Mouse (Mus musculus): Measurements from ENCODE around the gene Sympk. TPM values are rescaled to one million over a fixed set of nuclear protein-coding genes. Genes with fewer than 3 reads are reported as not detected.

Sympk gene
- total RNA-seq, 2 experiments from 2014 or later = 56.6 to 59.4 TPM

DNA sequence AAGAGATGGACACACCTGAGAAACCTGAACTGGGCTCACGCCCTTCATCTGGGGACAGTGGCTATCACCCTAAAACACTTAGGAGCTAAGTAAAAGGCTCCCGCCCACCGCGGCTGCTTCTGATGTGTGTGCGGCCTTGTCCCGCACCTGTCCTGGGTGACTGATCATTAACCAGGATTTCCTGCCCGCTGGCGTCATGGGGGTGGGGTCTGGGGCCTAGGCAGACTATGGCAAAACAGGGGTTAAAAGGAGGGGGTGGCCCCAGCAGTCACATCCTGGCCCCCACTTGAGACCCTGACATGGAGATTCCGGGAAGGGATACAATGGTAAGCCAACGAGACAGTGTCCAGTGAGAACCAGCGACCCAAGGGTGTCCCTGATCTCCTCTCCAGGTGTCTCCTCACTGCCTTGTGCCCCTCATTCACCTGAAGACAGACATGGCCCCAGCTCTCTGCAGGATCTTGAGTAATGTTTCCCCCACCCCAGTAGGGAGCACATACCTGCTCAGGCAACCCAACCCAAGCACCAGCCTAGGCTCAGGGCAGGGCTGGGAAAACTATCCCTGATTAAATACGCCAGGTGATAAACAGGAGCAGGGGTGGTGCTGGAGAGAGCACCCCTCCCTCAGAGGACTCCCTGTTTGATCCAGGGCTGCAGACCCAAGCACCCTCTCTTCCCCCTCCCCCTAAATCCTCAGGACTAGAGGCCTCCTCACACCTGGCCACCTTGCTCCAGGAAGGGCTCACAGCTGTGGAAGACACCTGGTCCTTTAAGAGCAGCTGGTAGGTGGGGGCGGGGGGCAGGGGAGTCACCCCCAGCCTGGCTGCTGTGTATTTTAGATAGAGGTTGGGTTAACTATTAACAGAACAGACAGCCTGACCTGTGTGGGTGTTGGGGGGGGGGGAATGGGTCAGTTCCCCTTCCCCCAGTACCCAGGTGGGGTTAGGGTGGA is 16.9 kb upstream of the Sympk start:
- DNase-seq = no peak

DNA sequence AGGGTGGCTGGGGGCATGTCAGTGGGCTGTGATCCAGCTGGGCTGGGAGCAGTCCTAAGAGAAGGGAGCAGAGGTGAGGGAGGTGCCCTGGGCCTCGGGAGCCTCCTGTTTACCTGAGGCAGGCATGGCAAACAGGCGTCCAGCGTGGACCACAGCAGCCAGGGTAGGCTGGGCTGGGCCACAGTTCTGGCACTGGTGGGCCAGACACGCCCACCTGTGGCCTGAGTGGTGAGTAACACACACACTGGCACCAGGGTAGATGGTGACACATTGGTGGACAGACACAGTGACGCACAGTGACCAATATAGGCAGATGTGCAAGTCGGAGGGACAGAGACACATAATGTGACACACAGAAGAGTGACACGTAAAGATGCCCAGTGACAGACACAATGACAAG is 13.6 kb upstream of the Sympk start:
- DNase-seq = no peak

DNA sequence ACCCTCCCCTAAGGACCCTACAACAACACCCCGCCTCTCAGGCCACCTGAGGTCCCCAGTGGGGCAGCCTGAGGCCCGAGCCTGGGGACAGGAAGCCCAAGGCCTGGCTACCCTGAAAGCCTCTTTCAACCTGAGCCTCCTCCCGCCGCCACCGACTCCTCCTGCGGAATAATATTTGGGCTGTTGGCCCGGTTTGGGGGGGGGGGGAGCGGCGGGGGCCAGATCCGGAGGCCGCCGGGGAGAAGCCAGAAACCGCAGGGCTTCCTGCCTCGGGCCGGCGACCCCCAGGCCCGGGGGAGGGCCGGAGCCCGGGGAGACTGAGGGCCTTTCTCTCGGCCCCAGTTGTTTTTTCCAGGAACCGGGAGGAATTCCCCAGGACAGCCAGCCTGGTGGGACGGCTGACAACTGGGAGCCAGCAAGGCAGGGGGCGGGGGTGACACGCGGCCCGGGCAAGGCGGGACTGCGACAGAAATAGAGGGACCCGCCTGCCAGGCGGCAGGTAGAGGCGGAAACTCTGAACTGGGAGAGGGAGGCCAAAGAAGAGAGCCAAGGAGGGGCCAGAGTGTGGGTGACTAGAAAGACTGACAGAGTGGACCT is 12.1 kb upstream of the Sympk start:
- no peak for DNase-seq

DNA sequence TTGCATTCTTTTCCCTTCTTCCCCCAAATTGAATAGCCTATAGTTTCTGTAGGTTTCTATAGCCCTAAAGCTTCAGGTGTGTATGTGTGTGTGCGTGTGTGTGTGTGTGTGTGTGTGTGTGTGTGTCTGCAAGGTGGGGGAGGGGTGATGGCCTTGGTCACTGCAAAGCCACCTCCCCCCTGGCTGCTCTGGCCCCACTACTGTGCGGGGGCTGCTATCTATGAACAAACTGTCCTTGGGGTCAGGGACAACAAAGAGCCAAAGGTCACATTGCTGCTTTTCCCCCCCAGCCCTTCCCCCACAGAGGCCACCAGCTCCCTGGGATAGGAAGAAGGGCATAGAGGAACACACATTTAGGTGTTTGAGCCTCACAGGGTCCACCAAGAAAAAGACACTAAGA is 11.3 kb upstream of the Sympk start:
- no peak for DNase-seq

DNA sequence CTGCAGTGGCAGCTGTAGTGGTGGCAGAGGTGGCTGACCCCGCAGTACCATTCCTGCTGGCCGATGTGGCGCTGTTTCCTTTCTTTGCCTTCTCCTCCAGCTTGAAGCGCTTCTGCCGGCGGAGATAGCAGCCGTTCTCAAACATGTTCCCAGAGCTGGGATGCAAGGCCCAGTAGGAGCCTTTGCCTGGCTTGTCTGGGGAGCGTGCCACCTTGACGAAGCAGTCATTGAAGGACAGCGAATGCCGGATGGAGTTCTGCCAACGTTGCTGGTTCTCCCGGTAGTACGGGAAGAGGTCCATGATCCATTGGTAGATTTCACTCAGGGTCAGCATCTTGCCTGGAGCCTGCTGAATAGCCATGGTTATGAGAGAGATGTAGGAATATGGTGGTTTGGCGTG is 9.7 kb upstream of the Sympk start:
- no peak for DNase-seq

DNA sequence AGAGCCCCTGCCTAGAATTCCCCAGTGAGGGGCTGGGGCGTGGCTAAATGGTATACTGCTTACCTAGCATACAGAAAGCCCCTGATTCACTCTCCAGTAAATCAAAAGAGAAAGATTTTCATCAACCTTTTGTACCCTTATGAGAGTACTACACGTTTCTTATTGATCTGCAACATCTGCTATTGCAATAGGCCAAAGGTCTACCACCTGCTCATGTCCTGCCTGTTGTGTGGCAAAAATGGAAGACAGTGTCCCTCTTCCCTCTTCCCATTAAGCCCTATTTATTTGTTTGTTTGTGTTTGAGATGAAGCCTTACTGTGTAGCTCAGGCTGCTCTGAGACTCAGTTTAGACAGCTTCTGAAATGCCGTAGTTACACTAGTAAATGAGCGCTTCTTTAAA is 8.1 kb upstream of the Sympk start:
- DNase-seq = no peak

DNA sequence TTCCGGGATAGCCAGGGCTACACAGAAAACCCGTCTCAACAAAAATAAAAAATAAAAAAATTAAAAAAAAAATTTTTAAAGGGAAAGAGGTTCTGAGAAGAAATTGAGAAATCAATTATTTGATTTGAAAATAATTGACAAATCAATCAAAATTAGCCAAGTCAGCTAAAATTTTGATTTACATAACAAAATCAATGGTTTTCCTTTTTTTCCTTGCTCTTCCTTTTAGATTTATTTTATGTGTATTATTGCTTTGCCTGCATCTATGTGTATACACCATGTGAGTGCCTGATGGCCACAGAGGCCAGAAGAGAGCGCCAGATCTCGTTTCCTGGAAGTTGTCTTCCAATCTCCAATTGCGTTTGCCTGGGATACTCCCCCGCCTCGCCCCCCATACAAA is 6.3 kb upstream of the Sympk start:
- DNase-seq = no peak

DNA sequence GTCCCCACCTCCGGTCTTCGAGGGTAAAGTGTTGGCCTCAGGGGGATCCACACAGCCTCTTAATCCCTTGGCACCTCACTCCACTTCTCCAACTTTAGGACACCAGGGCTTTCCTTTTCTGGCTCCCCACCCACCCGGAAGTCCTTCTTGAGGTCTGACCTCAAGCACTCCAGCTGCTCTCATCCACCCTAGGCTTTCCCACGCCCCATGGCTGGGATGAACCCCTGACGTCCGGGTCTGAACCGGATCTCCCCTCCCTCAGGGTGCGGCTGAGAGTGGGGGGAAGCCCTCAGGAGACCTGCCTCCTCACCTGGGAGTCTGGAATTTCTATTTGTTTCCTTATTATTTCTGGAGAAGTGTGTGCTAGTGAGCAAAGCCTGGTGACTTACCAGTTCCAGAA is 3.1 kb upstream of the Sympk start:
- DNase-seq = no peak

DNA sequence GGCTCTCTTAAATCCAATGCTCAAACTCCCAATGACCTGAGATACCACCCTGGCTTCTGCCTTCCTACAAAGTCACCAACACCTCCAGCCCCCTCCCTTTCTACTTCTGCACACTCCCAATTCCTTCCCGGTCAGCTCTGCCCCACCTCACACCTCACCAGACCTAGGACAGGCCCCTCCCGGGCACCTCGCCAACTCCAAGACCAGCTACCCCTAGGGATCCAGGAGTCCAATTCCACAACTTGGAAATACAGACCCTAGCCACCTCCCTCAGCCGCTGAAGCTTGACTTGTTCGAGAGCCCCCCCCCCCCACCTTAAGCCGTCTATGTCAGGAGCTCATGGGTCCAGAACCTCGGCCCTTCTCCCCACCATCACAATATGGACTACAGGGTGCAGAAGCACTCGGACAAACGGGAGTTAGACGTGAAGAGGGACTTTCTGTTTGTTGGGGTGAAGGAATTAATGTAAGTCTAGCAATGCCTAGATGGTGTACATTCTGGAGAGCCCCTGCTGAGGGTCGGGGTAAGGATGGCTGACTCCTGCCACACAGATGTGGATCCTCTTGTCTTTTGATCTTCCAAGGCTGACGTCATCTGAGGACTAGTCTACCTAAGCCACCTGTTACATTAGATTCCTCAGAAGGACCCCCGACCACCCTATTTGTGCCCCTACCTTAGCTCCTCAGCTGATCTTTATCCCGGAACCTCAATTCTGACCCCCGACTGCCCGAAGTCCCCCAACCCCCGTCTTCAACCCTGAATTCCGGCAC is 1.8 kb upstream of the Sympk start:
- no peak for DNase-seq

DNA sequence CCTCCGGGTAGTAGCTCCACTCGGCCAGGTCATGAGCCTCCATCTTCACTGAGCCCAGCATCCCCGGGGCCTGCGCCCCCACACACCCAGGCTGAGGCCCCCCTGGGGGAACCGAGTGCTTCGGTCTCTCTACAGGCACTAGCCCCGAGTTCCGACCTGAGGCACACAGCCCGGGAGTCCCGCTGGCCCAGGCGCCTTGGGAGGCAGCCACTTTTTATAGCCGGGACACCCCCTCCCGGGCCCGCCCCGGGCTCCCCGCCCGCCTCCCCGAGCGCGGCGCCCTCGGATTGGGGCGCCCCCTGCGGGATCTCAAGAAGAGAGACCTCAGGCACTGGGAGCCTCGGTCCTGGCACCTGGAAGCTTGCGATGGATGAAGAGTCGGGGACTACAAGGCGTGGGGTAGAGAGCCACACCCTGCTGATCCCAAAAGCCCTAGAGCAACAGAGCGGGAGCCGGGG is 791 bp upstream of the Sympk start, which contains the start of gene Foxa3:
TSS of gene Foxa3 (minus strand) at position 182 of the 458 bp plus-strand sequence.
- DNase-seq = peak; percentile 76

DNA sequence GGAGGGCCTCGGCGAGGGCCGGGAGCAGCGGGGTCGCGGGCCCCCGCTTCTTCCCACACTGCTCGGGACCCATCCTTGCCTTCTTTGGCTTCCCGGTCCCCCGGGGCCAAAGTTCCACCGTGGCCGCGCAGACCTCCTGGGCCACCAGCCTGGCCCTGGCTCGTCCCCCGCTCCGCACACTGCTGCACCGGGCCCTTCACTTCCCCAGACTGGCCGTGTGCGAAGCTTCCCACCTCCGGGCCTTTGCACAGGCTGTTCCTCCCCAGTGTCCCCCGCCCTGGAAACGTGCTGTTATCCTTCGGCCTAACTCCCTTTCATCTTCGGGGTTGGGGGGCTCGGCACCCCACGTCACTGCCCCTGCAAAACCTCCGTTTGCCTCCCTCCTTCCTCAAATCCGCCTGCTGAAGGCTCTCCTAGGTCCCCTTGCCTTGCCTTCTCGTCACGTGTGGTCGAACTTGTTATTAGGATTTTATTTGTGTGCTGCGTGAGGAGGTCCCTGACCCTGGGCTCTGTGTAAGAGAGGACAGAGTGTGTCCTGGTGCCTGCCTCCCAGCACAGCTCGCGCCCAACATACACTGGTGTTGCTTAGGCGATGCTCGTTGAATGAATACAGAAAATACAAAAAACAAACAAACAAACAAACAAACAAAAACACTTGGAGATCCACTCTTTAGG is 541 bp downstream of the Sympk start:
- no peak for DNase-seq

DNA sequence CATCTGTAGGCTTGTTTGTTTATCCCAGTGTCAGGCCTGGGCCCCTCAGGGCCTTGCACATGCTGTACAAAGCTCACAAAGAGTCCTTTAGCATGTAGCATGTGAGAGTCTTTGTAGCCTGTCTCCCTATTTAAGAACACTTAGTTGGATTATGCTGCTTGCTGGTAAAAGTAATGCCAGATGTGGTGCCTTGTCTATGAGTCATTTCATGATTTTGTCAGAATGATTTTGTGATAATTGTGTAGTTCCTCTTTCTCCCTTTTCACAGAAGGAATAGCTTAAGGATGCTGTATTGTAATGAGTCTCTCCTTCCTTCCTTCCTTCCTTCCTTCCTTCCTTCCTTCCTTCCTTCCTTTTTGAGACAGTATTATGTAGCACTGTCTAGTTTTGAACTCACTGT is 3.9 kb downstream of the Sympk start:
- no peak for DNase-seq

DNA sequence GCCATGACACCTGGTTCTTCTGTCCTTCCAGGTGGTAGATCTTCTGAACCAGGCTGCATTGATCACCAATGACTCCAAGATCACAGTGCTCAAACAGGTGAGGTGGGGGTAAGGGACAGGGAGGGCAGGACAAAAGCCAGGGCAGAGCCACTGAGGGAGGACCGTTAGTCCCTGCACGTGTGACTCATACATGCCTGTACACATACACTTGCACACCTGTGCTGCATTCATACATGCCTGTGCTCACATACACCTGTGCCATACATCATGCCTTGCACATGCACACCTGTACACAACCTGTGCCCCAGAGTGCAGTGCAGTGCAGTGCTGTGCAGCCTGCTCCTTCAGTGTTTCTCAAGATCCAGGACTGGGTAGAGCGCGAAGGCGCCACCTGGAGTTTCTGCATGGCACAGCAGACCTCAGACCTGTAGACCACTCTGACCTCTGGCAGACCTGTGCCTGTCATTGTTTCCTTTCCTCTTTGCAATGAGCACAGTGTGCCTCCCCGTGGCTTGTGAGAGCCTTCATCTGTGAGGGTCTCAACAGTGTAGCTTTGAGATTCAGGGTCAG is 5.0 kb downstream of the Sympk start:
- DNase-seq = no peak

DNA sequence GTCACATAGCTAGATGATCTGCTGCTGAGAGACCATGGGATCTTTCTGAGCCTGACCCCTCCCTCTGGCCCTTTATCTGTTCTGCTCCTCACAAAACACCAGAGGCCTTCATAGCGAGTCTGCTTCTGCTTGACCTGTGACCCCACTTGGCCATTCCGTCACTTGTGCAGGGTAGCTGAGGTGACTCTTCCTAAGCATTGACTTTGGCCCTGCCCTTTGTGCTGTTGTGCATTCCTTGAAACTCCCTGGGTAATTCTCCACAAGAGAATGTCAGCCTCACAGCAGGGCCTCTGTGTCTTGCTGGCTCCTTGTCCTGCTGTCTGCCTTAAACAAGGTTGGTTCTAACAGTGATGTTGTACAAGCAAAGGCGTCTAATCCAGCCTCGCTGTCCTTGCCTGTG is 7.5 kb downstream of the Sympk start:
- no peak for DNase-seq

DNA sequence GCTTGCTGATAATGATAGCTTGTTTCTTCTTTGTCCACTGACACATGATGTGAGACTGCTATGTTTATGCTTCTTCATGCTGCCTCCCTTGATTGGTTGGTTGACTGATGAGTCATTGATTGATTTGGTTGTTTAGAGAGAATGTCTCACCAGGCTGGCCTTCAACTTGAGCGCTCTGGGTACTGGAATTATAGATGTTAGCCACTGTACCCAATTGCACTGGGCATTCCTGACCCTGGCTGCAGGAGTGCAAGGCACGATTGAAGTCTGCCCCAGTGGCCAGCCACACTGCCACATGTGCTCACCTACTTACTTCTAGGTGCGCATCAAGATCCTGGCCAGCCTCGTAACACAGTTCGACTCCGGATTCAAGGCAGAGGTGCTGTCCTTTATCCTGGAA is 20.4 kb downstream of the Sympk start:
- no peak for DNase-seq

DNA sequence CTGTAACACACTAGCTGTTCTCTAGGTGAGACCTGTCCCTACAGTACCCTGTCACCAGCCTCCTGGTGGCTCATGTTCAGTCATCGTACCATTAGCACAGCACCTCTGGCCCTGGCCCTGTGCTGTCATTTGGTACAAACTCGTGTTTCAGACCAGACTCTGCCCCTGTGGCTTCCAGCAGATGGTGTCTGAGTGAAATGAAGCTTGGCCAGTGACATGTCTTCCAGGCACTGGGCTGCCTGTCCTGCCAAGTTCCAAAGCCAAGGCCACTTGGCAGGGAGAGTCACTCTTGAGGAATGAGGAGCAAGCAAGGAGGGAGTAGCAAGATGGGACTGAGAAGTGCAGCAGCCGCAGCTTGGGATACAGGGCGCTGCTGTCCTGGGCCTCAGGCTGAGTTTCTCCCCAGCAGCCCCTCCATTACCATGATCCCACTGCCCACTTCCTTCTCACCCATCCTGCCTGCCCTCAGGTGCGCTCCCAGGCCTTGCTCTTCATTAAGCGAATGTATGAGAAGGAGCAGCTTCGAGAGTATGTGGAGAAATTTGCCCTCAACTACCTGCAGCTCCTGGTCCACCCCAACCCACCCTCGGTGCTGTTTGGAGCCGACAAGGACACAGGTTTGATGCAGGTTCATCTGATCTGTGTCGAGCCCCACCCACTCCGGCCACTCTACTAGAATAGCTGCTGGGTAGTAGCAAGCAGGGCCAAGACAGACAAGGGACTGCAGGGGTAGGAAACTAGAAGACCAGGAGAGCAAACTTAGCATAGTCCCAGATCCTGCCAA is 22.3 kb downstream of the Sympk start:
- DNase-seq = peak; percentile 81

DNA sequence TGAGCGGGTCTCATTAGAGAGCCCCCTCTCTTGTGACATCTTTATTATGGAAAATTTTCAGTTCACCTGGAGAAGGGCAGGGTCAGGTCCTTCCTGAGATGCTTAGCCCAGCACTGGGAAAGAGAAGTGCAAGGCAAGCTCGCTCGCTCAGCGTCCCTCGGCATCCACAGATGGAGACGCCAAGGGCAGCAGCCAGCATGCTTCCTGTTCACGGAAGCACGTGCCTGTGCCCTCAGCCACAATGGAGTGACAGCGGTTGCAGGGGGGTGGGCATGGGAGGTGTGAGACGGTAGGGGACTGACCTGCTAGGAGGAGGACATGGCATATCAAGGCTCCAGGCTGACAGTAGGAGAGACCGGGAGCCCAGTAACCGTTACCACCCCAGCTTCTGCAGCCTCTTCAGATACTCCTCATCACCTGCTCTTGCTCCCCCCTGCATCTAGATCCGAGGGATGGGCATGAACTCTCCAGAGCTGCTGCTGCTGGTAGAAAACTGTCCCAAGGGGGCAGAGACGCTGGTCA is 23.9 kb downstream of the Sympk start:
- DNase-seq = no peak

DNA sequence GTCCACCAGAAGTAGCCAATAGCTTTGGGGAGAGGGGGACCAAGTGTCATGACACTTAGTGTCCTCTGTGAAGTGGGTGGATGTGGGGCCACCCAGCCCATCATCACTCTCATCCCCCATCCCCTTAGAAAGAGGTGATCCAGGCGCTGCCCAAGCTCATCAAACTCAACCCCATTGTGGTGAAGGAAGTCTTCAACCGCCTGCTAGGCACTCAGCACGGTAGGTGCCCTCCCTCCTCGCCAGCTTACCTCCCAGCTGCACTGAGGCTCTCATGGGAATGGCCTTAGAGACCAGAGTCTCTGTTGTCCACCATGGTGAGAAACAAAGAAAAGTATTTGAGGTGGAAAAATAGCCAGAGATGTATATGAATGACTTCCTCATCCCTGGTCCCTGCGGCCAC is 25.1 kb downstream of the Sympk start:
- no peak for DNase-seq

DNA sequence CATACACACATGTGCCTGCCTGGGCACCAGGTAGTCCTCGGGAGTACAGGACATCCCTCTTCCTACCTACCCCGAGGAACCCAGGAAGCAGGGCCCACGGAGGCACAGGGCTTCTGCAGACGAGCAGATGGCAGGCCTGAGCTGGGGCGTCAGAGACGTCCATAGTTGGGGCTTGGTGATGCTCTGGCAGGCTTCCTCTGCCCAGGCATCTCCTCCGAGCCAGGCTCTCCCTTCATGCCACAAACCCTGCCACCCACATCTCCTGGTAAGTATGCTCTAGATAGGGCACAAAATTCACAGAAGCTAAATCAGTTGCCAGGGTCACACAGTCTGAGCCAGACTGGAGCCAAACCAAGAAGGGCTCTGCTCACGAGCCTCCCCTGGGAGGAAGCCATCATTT is 26.0 kb downstream of the Sympk start:
- no peak for DNase-seq

DNA sequence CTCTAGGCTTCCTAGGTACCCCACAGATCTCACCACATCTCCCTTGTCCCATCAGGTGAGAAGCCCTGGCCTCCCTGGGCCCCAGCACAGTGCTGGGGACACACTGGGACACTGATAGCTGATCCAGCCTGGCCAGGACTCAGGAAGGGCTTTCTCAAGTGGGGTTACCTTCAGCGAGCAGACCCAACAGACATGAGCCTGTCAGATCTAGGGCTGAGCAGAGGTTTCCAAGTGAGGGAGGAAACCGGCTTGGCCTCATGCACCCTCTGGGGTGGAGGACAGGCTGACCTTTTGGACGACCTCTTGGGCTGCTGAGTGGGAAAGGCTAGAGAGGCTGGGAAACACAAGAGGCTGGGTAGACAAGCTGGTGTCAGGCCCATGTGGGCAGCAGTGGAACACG is 27.0 kb downstream of the Sympk start:
- DNase-seq = no peak

Data from gastrocnemius, postnatal 25 days (tissue).